Mouse (Mus musculus) ES-E14 (cell line): ENCODE data around the gene Hist1h2be.
"Not testable (repeated sequence)": the region's sequence is repeated elsewhere in the genome, so short reads cannot be mapped to it uniquely, and the experiment has no call there.

Source experiments
- MAFK ChIP-seq: IDR thresholded peaks from 2 replicates; pipeline ENCODE4 v1.6.1; 2014; ENCODE audit warnings: mild to moderate bottlenecking, low read depth, low read length, inconsistent platforms; ENCODE audit not compliant: insufficient read depth
- ZNF384 ChIP-seq: IDR thresholded peaks from 2 replicates; pipeline ENCODE4 v1.6.1; 2012; ENCODE audit warnings: low read depth, low read length, inconsistent platforms

- not testable (repeated sequence) for TF ChIP-seq MAFK, ZNF384
These were observed 81.1 kb downstream of the Hist1h2be start for GRCm38 (mm10) chr13:23539821-23540220.
